14 mouse cellular contexts compared by ENCODE assay signal in genomic region chr1:90740216-90741170, GRCm38 (mm10).
DNase-seq lines count a peak whose midpoint lies in the region; ATAC-seq and TF ChIP-seq lines count a peak whose summit lies in the region.
"Had no signal": no experiment of that assay in that cellular context is flagged by ENCODE, and none has a peak within 500 bp of the region (broad histone marks: within the 10 kb centered on the region; RNA-seq: fewer than 3 reads in every experiment).

No protein-coding gene starts in this region.

- no peak for TF ChIP-seq CTCF in layer of hippocampus, adult 2 months (conservative IDR thresholded peaks at IDR 0.05)

- no peaks in the 10 kb centered on the region for H3K9me3 ChIP-seq in embryonic facial prominence, embryonic 15.5 days (replicated peaks)
- no peaks in the 10 kb centered on the region for H3K9me3 ChIP-seq in kidney, embryonic 14.5 days (ENCODE audit: control insufficient read depth, low read length)
- H3K9me3 ChIP-seq: forebrain, embryonic 10.5 days; hindbrain, embryonic 12.5 days; limb, embryonic 13.5 days had no signal

- peaks cover 27% of the 10 kb centered on the region for H3K4me1 ChIP-seq in embryonic facial prominence, embryonic 15.5 days
- H3K4me1 ChIP-seq in kidney, embryonic 14.5 days (ENCODE audit: control insufficient read depth, insufficient read depth, low read length): no peaks in the 10 kb centered on the region

- peak; percentile 65 for ATAC-seq in embryonic facial prominence, embryonic 15.5 days (ENCODE audit: insufficient number of reproducible peaks, low FRiP score, low TSS enrichment, low read depth)
- no peak for ATAC-seq in kidney, embryonic 14.5 days (ENCODE audit: low FRiP score, low TSS enrichment)

- no peaks in the 10 kb centered on the region for H3K36me3 ChIP-seq in embryonic facial prominence, embryonic 15.5 days
- H3K36me3 ChIP-seq in kidney, embryonic 14.5 days (ENCODE audit: control insufficient read depth, insufficient read depth, low read length): no peaks in the 10 kb centered on the region
- H3K36me3 ChIP-seq: forebrain, embryonic 10.5 days; hindbrain, embryonic 12.5 days; limb, embryonic 13.5 days had no signal

- H3K27ac ChIP-seq in embryonic facial prominence, embryonic 15.5 days (replicated peaks): peak overlapping the region; percentile 58
- H3K27ac ChIP-seq in layer of hippocampus, adult 2 months: no peak overlapping the region
- no peak overlapping the region for H3K27ac ChIP-seq in kidney, embryonic 14.5 days (ENCODE audit: low read depth, low read length)
- H3K27ac ChIP-seq: forebrain, embryonic 10.5 days; hindbrain, embryonic 12.5 days; limb, embryonic 13.5 days had no signal

- WGBS in embryonic facial prominence, embryonic 15.5 days: 54% methylated on average over 11 of the region's 11 CpGs
- WGBS in kidney, embryonic 14.5 days: 83% methylated on average over 11 of the region's 11 CpGs

- no peak overlapping the region for H3K9ac ChIP-seq in embryonic facial prominence, embryonic 15.5 days
- H3K9ac ChIP-seq in kidney, embryonic 14.5 days (ENCODE audit: low read depth, low read length): no peak overlapping the region
- H3K9ac ChIP-seq: hindbrain, embryonic 12.5 days; limb, embryonic 13.5 days had no signal

- no peak overlapping the region for H3K4me3 ChIP-seq in embryonic facial prominence, embryonic 15.5 days (replicated peaks)
- no peak overlapping the region for H3K4me3 ChIP-seq in layer of hippocampus, adult 2 months
- no peak overlapping the region for H3K4me3 ChIP-seq in kidney, embryonic 14.5 days (ENCODE audit: low read length)
- H3K4me3 ChIP-seq: forebrain, embryonic 10.5 days; hindbrain, embryonic 12.5 days; limb, embryonic 13.5 days had no signal

- no peak overlapping the region for H3K4me2 ChIP-seq in embryonic facial prominence, embryonic 15.5 days (replicated peaks)
- H3K4me2 ChIP-seq in kidney, embryonic 14.5 days (replicated peaks; ENCODE audit: low read depth, low read length): no peak overlapping the region
- H3K4me2 ChIP-seq: hindbrain, embryonic 12.5 days; limb, embryonic 13.5 days had no signal

- peak; percentile 23 for DNase-seq in CD4-positive helper T cell, adult 2 months (ENCODE audit: low read depth, low spot score)
- peak; percentile 59 for DNase-seq in NIH3T3 (ENCODE audit: low read depth)
- DNase-seq in thymus, postnatal 0 days (ENCODE audit: low spot score): peak; percentile 81
- DNase-seq in layer of hippocampus, adult 2 months (ENCODE audit: low spot score in 2 of 2): no peak
- DNase-seq in left cerebral cortex, adult 18-20 months (ENCODE audit: low spot score in 2 of 2): no peak
- DNase-seq: cerebellum, adult 11 months; gastrocnemius, postnatal 25 days; kidney, adult 9 months; lung, adult 2 months had no signal

- no peaks in the 10 kb centered on the region for H3K27me3 ChIP-seq in embryonic facial prominence, embryonic 15.5 days
- H3K27me3 ChIP-seq in kidney, embryonic 14.5 days (ENCODE audit: control insufficient read depth, insufficient read depth, low read length): no peaks in the 10 kb centered on the region
- H3K27me3 ChIP-seq: hindbrain, embryonic 12.5 days; limb, embryonic 13.5 days had no signal

Comparison
In these comparisons a context has a peak if more than half of its experiments do, and no peak if none do; other contexts are left out.
1. DNase-seq: peak in CD4-positive helper T cell, adult 2 months (single experiment), NIH3T3 (single experiment) and thymus, postnatal 0 days (single experiment); none in layer of hippocampus, adult 2 months (0 of 2) and left cerebral cortex, adult 18-20 months (0 of 2).